Mouse (Mus musculus) MEL (cell line): Measurements from ENCODE around the gene Acss3.

Experiments
- CTCF ChIP-seq, 3 experiments: IDR thresholded peaks in 2 of 3; conservative IDR thresholded peaks in 1 of 3; 2 replicates each; pipeline ENCODE4 v1.5.1; 2011 to 2012; ENCODE audit warnings: low read length in 3 of 3, low read depth in 2 of 3, mild to moderate bottlenecking in 2 of 3, improper control_type of control experiment in 1 of 3, inconsistent platforms in 1 of 3, mixed read lengths in 1 of 3, moderate library complexity in 1 of 3; ENCODE audit not compliant: control insufficient read depth in 1 of 3, insufficient read depth in 1 of 3, poor library complexity in 1 of 3, severe bottlenecking in 1 of 3
- EP300 ChIP-seq, 2 experiments: IDR thresholded peaks; 2 replicates each; pipeline ENCODE4 v1.6.1; 2011; ENCODE audit warnings: improper control_type of control experiment in 2 of 2, low read length in 2 of 2, low read depth in 1 of 2, mild to moderate bottlenecking in 1 of 2
- ETS1 ChIP-seq: IDR thresholded peaks from 2 replicates; pipeline ENCODE4 v1.6.1; 2012; ENCODE audit warnings: low read depth, mild to moderate bottlenecking, inconsistent platforms, low read length, improper control_type of control experiment, moderate library complexity
- GATA1 ChIP-seq: IDR thresholded peaks from 2 replicates; pipeline ENCODE4 v1.6.1; 2011; ENCODE audit warnings: low read depth, low read length, improper control_type of control experiment
- MXI1 ChIP-seq: IDR thresholded peaks from 2 replicates; pipeline ENCODE4 v1.6.1; 2011; ENCODE audit warnings: mild to moderate bottlenecking, low read depth, low read length, improper control_type of control experiment
- POLR2A ChIP-seq, 2 experiments: IDR thresholded peaks; 2 replicates each; pipeline ENCODE4 v1.6.1; 2011 to 2012; ENCODE audit warnings: low read length in 2 of 2, mild to moderate bottlenecking in 2 of 2, control low read depth in 1 of 2, improper control_type of control experiment in 1 of 2, low read depth in 1 of 2, moderate library complexity in 1 of 2; ENCODE audit not compliant: control insufficient read depth in 1 of 2, insufficient read depth in 1 of 2, poor library complexity in 1 of 2
- ZNF384 ChIP-seq: IDR thresholded peaks from 2 replicates; pipeline ENCODE4 v1.6.1; 2012; ENCODE audit warnings: low read depth, mild to moderate bottlenecking, inconsistent platforms, low read length, improper control_type of control experiment

DNA sequence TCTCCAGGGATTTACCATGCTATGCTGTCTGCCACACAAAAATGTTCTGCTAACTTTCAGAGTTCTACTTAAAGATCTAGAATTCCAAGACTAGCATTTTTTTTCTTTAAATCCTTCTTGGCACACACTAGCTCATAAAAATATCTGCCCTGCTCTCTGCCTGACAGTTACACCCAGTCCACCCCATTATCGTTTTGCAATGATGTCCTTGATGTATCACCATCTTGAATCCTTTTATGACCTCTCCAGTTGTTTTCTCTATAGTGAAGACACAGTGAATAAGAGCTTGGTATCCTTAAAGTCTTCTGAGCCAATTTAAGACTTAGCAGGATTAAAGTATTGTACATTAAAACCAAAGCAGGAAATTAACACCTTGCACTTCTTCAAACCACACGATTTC lies 4.3 kb downstream of the Acss3 start:
- TF ChIP-seq GATA1 (no peak), ZNF384 (no peak), MXI1 (no peak), CTCF (IDR thresholded peaks at IDR 0.05 in 2 of 3, conservative IDR thresholded peaks at IDR 0.05 in 1 of 3; ENCODE audit: control insufficient read depth in 1 of 3, insufficient read depth in 1 of 3, low read depth in 2 of 3, low read length in 3 of 3, poor library complexity in 1 of 3, severe bottlenecking in 1 of 3) (no peak), EP300 (IDR thresholded peaks at IDR 0.05; ENCODE audit: low read depth in 1 of 2, low read length in 2 of 2) (no peak), POLR2A (IDR thresholded peaks at IDR 0.05; ENCODE audit: control insufficient read depth in 1 of 2, insufficient read depth in 1 of 2, low read depth in 1 of 2, low read length in 2 of 2, poor library complexity in 1 of 2) (no peak), ETS1 (no peak)
